Mouse (Mus musculus) activated CD4-positive, CD25-positive, alpha-beta regulatory T cell, adult 4 months (primary cell): Measurements from ENCODE around the gene Ctsf. TPM values are rescaled to one million over a fixed set of nuclear protein-coding genes. Genes with fewer than 3 reads are reported as not detected.

ENCODE experiments used
- polyA plus RNA-seq, 2 experiments: library from polyadenylated mRNA; unstranded; fragments of 100-300 nt; shearing (Covaris generic); gene quantifications; one replicate each; pipeline ENCODE4 v1.2.1; 2017

Ctsf gene
- polyA plus RNA-seq, 2 experiments from 2014 or later: 0.66 to 0.67 TPM

Other genes starting within 250 kb of the Ctsf start
- gene Lrfn4, start 239.5 kb upstream of the Ctsf start, polyA plus RNA-seq: under 1 TPM in 1 of 2 experiments, not detected in 1; 0.31 TPM
- gene Rce1, start 229.5 kb upstream of the Ctsf start, polyA plus RNA-seq: 10 to 100 TPM; 38.4 to 47.2 TPM
- not detected for gene Gm960, start 156.5 kb upstream of the Ctsf start, polyA plus RNA-seq
- under 1 TPM; 0.11 to 0.17 TPM for gene Sptbn2, start 144.0 kb upstream of the Ctsf start, polyA plus RNA-seq
- gene Rbm4b, start 98.6 kb upstream of the Ctsf start, polyA plus RNA-seq: 100 to 1,000 TPM in 1 of 2 experiments, 10 to 100 TPM in 1; 87.2 to 107 TPM
- gene Rbm4, start 61.2 kb upstream of the Ctsf start, polyA plus RNA-seq: 10 to 100 TPM; 25.8 to 50.9 TPM
- gene Gm21992, start 43.5 kb upstream of the Ctsf start, polyA plus RNA-seq: 10 to 100 TPM; 36.1 to 36.5 TPM
- 10 to 100 TPM; 18.3 to 54.9 TPM for gene Rbm14, start 43.5 kb upstream of the Ctsf start, polyA plus RNA-seq
- 100 to 1,000 TPM in 1 of 2 experiments, 10 to 100 TPM in 1; 94.7 to 162 TPM for gene Ccs, start 15.8 kb upstream of the Ctsf start, polyA plus RNA-seq
- gene Ccdc87, start 15.8 kb upstream of the Ctsf start, polyA plus RNA-seq: not detected
- gene Actn3, start 22.8 kb downstream of the Ctsf start, polyA plus RNA-seq: not detected
- gene Zdhhc24, start 23.5 kb downstream of the Ctsf start, polyA plus RNA-seq: 1 to 10 TPM; 6.3 to 6.7 TPM
- gene Bbs1, start 51.5 kb downstream of the Ctsf start, polyA plus RNA-seq: 1 to 10 TPM in 1 of 2 experiments, not detected in 1; 1.4 TPM
- gene Dpp3, start 73.2 kb downstream of the Ctsf start, polyA plus RNA-seq: 10 to 100 TPM; 38.4 to 59.4 TPM
- gene Peli3, start 88.0 kb downstream of the Ctsf start, polyA plus RNA-seq: under 1 TPM in 1 of 2 experiments, not detected in 1; 0.25 TPM
- gene Mrpl11, start 107.0 kb downstream of the Ctsf start, polyA plus RNA-seq: 10 to 100 TPM; 79.9 to 91.1 TPM
- gene Npas4, start 135.2 kb downstream of the Ctsf start, polyA plus RNA-seq: under 1 TPM; 0.32 to 0.83 TPM
- gene Slc29a2, start 168.7 kb downstream of the Ctsf start, polyA plus RNA-seq: 1 to 10 TPM in 1 of 2 experiments, under 1 TPM in 1; 0.46 to 2.1 TPM
- 10 to 100 TPM; 10.5 to 13.4 TPM for gene B4gat1, start 183.7 kb downstream of the Ctsf start, polyA plus RNA-seq
- under 1 TPM; 0.40 to 0.68 TPM for gene AC124502.3, start 183.8 kb downstream of the Ctsf start, polyA plus RNA-seq
- gene Brms1, start 186.2 kb downstream of the Ctsf start, polyA plus RNA-seq: 100 to 1,000 TPM in 1 of 2 experiments, 10 to 100 TPM in 1; 91.4 to 102 TPM
- under 1 TPM in 1 of 2 experiments, not detected in 1; 0.13 TPM for gene Rin1, start 195.4 kb downstream of the Ctsf start, polyA plus RNA-seq
- gene Cd248, start 212.9 kb downstream of the Ctsf start, polyA plus RNA-seq: not detected
- not detected for gene Tmem151a, start 230.4 kb downstream of the Ctsf start, polyA plus RNA-seq
- gene Yif1a, start 233.4 kb downstream of the Ctsf start, polyA plus RNA-seq: 10 to 100 TPM; 49.2 to 51.1 TPM
- gene Cnih2, start 243.4 kb downstream of the Ctsf start, polyA plus RNA-seq: not detected